Mouse (Mus musculus): ENCODE measurements around the gene Vcl. TPM values are rescaled to one million over a fixed set of nuclear protein-coding genes. Genes with fewer than 3 reads are reported as not detected.

Gene Vcl
- total RNA-seq, 1 experiment from 2014 or later: 46.9 TPM

GRCm38 (mm10) chr14:20996361-20996760 is 67.2 kb downstream of the Vcl start:
- no peak for ATAC-seq (replicated peaks; ENCODE audit: low read depth, poor library complexity, severe bottlenecking)

GRCm38 (mm10) chr14:20997548-20997947 is 68.3 kb downstream of the Vcl start:
- ATAC-seq (replicated peaks; ENCODE audit: low read depth, poor library complexity, severe bottlenecking): no peak

- ATAC-seq (replicated peaks; ENCODE audit: low read depth, poor library complexity, severe bottlenecking): no peak
These were observed 70.4 kb downstream of the Vcl start for GRCm38 (mm10) chr14:20999617-21000016.

- ATAC-seq (replicated peaks; ENCODE audit: low read depth, poor library complexity, severe bottlenecking): no peak
These were observed 84.7 kb downstream of the Vcl start for GRCm38 (mm10) chr14:21013800-21014334.

- no peak for ATAC-seq (replicated peaks; ENCODE audit: low read depth, poor library complexity, severe bottlenecking)
These were observed 88.7 kb downstream of the Vcl start for GRCm38 (mm10) chr14:21017871-21018270.

- peak; percentile 83 for ATAC-seq (replicated peaks; ENCODE audit: low read depth, poor library complexity, severe bottlenecking)
These were observed 89.8 kb downstream of the Vcl start for GRCm38 (mm10) chr14:21018977-21019376.

GRCm38 (mm10) chr14:21020435-21020834 is 91.2 kb downstream of the Vcl start:
- no peak for ATAC-seq (replicated peaks; ENCODE audit: low read depth, poor library complexity, severe bottlenecking)

- no peak for ATAC-seq (replicated peaks; ENCODE audit: low read depth, poor library complexity, severe bottlenecking)
These were observed 98.3 kb downstream of the Vcl start for GRCm38 (mm10) chr14:21027542-21027941.

- no peak for ATAC-seq (replicated peaks; ENCODE audit: low read depth, poor library complexity, severe bottlenecking)
These were observed 99.9 kb downstream of the Vcl start for GRCm38 (mm10) chr14:21029025-21029659.

GRCm38 (mm10) chr14:21031783-21032511 is 102.7 kb downstream of the Vcl start:
- peak; percentile 98 for ATAC-seq (replicated peaks; ENCODE audit: low read depth, poor library complexity, severe bottlenecking)

GRCm38 (mm10) chr14:21034271-21034670 is 105.1 kb downstream of the Vcl start:
- ATAC-seq (replicated peaks; ENCODE audit: low read depth, poor library complexity, severe bottlenecking): no peak

- ATAC-seq (replicated peaks; ENCODE audit: low read depth, poor library complexity, severe bottlenecking): no peak
These were observed 105.6 kb downstream of the Vcl start for GRCm38 (mm10) chr14:21034791-21035190.

GRCm38 (mm10) chr14:21039077-21039476 is 109.9 kb downstream of the Vcl start:
- no peak for ATAC-seq (replicated peaks; ENCODE audit: low read depth, poor library complexity, severe bottlenecking)

GRCm38 (mm10) chr14:21039623-21040022 is 110.4 kb downstream of the Vcl start:
- no peak for ATAC-seq (replicated peaks; ENCODE audit: low read depth, poor library complexity, severe bottlenecking)

- ATAC-seq (replicated peaks; ENCODE audit: low read depth, poor library complexity, severe bottlenecking): no peak
These were observed 118.6 kb downstream of the Vcl start for GRCm38 (mm10) chr14:21047840-21048239.

- ATAC-seq (replicated peaks; ENCODE audit: low read depth, poor library complexity, severe bottlenecking): no peak
These were observed 119.7 kb downstream of the Vcl start for GRCm38 (mm10) chr14:21048879-21049278.

- no peak for ATAC-seq (replicated peaks; ENCODE audit: low read depth, poor library complexity, severe bottlenecking)
These were observed 121.5 kb downstream of the Vcl start for GRCm38 (mm10) chr14:21050734-21051133.

- ATAC-seq (replicated peaks; ENCODE audit: low read depth, poor library complexity, severe bottlenecking): no peak
These were observed 122.3 kb downstream of the Vcl start for GRCm38 (mm10) chr14:21051380-21052111.

GRCm38 (mm10) chr14:21052112-21052780 is 123.0 kb downstream of the Vcl start, which contains the start of the genes Ap3m1 and Adk:
TSS of gene Ap3m1 (minus strand) at chr14:21052508.
TSS of gene Adk (plus strand) at chr14:21052574.
- ATAC-seq (replicated peaks; ENCODE audit: low read depth, poor library complexity, severe bottlenecking): peak; percentile 92

- peak; percentile 30 for ATAC-seq (replicated peaks; ENCODE audit: low read depth, poor library complexity, severe bottlenecking)
These were observed 123.6 kb downstream of the Vcl start for GRCm38 (mm10) chr14:21052781-21053130.
